Mouse (Mus musculus) kidney, postnatal 36 days (tissue): Measurements from ENCODE around the gene Surf4.

Experiments used
- DNase-seq, 2 experiments: peaks; one replicate each; pipeline ENCODE4 v3.0.0; 2021 to 2022; ENCODE audit warnings: mixed read lengths in 2 of 2

Surf4 gene

DNA sequence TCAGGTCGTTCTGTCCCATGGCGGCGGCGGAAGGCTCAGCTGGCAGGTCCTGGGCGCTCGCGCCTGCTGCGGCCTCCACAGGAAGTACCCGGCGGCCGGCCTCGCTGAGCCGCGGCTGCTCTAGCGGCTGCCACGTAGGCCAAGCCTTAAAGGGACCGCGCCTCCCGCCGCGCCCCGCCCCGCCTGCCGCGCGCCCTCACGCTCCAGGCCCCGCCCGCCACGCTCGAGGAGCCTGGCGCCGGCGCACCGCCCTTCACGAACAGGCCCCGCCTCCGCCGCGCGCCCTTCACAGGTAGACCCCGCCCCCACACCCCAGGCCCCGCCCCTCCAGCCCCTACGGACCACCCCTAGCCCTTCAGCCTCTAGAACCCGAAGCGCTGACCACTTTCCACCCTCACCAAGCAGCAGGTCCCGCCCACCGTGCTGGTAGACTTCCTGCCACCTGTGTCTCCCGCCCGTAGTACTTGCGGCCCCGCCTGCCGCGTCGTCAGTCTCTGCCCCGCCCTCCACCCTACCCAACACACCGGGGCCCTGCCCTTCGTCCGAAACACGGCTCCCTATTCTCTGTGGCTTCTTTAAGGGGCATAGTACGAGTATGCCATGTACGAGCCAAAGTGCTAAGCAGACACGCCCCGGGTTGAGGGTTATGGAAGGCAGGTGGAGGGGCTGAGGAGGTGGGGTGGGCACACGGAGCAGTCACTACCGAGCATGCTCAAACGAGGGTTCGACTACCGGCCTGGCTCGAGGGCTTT lies at the start of gene Surf4, which contains the start of gene Stkld1:
Gene Surf4, minus strand, starts transcription at position 625 of the 752 bp plus-strand sequence.
Gene Stkld1, plus strand, starts transcription at position 744 of the 752 bp plus-strand sequence.
- DNase-seq, result peak; percentile 97 to 98

DNA sequence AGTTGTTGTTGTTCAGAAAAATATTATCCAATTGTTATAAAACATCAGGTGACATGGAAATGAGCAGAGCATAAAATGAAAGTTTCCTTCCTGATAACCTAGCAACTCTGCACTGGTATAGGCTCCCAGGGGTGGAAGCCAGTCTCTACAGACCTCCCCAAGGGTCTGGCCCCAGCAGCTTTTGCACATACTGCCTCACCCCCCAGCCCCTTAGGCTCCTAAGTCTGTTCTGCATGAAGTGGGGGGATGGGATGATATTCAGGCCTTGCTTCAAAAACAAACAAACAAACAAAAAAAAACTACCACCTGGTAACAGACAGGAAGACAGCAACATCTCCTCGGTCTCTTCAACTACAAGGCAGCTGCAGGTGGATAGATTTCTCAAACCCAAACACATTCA lies 46.6 kb upstream of the Surf4 start:
- DNase-seq, result no peak

DNA sequence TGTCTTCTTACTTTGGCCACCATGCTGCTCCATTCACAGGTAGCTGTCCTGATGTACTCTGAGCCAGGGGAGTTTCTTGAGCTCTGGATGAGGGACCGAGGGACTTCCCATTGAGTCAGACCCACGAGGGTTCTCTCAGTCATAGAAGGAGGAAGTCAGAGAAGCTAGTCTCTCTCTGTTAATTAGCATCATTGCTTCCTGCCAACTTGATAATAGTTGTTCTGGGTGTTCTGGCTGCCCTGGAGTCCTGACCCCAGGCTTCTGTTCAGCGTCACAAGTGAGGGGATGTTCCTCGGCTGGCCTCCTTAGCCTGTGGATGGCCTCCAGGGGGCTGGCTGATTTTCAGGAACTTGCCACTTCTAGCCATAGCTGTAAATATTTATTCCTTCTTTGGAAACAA lies 40.2 kb upstream of the Surf4 start:
- DNase-seq, result no peak

DNA sequence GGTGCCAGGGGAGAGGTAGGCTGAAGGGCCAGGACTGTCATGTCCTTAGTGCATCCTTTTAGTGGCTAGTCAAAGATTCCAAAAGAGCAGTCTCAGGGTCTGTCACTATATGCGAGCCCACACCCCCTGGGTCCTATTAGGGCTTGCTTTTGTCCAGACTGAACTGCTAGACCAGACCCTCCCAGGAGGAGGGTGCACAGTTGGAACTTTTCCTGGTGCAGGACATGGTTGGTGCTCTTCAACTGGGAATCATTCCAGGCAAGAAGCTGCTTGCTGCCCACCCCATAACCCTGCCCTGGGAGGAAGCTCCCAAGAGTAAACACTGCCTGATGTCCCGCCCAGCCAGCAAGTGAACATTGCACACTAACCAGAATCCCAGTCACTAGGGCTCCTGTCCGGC lies 39.4 kb upstream of the Surf4 start, which contains the start of gene Adamts13:
Gene Adamts13, plus strand, starts transcription at position 301 of the 400 bp plus-strand sequence.
- no peak for DNase-seq

DNA sequence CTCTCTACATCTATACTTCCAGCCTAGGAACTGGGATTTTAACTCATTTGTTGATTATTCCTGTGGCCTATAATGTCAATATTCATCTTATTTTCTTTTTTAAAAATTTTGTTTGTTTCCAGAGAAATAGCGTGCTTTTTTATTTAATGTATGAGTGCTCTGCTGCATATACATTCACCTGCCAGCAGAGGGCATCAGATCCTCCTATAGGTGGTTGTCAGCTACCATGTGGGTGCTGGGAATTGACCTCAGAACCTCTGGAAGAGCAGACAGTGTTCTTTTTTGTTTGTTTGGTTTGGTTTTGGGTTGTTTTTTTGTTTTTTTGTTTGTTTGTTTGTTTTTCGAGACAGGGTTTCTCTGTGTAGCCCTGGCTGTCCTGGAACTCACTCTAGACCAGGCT lies 33.5 kb upstream of the Surf4 start:
- DNase-seq, result no peak

DNA sequence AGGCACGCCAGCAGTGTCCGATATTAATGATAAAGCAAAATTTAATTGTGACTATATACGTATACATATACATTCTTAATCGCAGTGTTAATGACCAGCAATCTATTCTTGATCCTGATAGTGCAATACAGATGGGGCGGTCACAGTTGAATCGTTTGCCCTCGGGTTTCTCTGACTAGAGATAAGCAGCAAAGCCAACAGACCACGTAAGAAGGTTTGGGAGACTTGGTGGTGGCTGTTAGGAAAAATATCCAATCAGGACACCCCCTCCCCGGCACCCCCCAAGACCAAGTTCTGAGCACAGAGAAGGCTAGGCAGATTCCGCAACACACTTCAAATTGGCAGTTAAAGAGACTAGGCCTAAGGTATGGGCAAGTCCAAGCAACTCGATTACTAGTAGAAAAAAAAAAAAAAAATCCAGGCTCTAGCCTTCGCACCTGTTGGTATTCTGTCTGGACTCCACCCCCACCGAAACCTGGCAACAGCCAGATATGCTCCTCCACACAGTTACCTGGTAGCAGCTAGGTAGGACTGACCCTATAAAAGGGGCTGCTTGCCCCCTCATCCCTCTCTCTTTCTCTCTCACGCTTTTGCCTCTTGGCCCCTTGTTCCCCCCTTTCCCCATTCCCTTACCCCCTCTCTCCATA lies 31.1 kb upstream of the Surf4 start:
- peak in 1 of 2 experiments; percentile 20 for DNase-seq

DNA sequence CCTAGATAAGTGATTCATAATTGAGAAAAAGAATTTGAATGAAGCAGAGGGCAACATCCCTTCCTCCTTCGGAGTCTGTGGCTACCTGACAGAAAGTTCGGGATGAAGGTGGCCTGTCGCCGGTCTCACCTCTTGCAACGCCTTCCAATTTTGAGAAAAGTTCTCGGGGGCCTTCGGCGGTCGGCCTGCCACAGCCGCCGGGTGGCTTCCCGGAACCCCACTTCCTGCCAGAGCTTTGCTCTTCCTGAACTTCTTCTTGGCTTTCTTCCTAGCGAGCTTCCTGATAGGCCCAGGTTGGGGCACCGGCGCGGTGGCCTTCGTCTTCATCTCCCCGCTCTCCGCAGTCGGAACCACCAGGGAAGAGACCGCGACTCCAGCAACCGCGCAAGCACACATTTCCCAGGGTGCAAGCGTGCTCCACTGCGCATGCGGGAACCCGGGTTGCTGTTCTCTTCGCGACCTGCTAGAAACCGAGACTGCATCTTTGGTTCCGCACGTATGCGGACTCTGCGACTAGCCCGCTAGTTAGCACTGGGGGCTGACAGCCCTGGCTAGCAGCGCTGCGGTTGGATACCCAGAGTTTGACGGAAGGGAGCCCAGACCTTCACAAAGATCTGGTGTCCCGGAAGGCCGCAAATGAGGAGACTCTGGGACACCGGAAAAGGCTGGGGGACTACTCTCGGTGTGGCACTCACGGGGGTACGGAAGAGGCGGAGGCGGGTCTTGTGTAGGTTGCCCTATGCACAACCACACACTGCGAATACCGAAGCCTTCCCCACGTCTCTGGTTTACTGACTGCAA lies 30.4 kb upstream of the Surf4 start, which contains the start of gene Rexo4:
Gene Rexo4, minus strand, starts transcription at position 464 of the 801 bp plus-strand sequence.
- DNase-seq, result peak; percentile 92 to 95

DNA sequence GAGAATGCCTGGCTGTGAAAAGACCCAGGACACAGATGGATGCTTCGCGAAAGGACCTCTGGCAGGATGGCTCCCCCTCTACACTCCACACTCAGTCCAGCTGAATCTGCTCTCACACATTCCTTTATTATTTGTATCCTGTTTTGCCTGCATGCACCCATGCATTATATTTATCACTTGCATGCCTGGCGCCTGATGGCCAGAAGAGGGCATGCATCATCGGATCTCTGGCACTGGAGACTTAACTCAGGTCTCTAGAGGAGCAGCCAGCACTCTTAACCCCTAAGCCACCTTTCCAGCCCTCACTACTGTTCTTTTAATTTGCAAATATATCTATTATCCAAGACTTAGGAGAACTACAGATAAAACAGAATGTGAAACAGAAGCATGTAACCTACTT lies 27.0 kb upstream of the Surf4 start:
- peak; percentile 42 to 53 for DNase-seq

DNA sequence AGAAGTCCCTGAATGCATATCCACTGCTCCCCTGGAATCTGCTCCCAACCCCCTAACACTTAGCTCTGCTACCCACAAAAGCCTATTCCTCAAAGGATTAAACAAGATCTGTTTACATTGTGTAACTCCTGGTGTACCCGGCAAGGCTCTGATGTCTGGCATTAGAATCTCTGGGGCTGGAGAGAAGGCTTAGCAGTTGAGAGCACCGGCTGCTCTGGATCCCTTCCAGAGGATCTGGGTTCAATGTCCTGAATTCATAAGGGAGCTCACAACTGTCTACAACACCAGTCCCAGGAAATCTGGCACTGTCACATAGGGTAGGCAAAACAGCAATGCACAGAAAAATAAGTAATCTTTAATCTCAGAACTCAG lies 23.7 kb upstream of the Surf4 start:
- DNase-seq, result peak; percentile 23 to 37

DNA sequence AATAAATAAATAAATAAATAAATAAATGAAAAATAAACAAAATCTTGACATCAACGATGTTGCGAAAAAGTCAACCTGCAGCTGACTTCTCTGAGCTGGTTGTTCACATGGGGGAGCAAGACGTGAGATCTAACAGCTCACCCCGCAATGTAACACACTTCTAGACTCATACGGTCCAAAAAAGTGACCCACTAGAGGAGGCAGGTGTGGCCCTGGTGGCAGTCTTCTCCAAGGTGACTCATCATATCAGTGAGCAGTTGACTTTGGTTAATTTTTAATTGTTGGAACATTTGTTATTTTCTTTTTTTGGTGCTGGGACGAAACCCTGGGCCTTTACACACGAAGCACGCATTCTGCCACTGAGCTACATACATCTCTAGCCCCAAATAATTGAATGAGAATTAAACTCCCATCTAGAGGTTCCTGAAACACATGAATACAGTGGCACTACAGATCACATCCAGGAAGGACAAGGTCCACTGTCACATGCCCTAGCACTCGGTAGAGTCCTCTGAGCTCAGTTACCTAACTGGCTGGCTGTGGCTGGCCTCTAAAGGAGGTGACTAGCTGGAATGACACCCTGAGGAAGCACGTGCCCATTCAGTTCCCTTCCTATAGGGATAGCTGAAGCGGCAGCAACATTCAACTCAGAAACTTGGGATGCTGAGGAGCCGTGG lies 23.2 kb upstream of the Surf4 start:
- peak; percentile 30 to 40 for DNase-seq

DNA sequence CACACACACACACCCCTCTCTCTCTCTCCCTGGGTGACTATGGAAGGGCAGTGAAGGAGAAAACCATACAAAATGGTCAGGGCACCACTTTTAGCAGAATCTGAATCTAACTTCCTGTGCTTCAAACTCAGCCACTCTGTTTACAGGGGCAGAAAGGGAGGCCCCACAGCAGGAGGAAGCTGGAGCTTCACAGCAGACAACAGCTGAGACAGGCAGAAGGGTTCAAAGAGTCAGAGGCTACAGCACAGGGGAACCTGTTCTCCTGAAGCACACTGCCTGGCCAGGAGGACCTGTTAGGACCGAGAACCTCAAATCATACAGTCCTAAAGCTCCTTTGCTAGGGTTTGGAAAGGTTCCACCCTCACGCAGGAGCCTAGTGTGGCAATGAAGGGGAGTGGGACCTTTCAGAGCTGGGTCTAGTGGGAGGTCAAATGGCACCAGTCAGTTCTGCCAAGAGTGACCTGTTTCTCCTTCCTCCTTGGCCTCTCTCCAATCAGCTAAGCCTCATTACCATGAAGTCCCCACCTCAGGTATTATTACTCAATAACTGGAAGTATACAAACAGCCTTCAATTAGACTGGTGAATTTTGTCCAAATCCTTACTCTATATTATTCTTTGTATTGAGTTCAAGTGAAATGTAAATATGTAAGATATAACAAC lies 21.1 kb upstream of the Surf4 start:
- no peak for DNase-seq

DNA sequence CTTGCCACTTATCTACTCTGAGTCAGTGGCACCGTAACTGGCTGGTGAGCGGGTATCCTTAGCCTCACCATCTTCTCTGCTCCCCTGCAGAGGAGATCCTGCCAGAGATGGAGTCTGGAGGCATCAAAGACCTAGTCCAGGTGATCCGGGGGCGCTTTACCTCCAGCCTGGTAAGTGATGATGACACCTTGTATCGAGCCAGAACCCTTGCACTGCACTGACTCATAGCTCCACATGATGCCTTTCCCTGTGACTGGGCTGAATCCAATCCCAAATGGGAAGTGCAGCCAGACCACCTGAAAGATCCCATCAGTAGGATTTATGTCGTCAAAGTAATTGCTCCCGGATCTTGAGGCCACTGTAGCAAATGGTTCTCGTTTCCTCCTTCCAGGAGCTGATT lies 19.1 kb upstream of the Surf4 start:
- DNase-seq, result no peak

DNA sequence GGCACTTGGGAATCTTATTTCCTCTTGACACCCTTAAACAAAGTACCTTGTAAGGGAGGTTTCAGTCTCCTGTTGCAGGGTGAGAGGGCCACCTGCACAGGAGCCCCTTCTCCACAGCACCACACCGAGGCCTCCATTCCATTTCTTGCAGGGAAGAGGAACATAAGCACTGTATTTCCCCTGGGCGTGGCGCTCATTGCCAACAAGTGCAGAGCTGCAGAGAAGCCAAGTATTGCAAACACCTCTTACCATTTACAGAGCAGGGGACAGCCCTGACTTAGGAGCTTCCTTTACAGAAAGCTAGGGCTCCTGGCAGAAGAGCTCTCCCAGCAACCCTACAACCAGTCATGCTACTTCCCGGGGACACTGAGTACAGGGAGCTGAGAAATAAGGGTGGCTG lies 18.5 kb upstream of the Surf4 start:
- no peak for DNase-seq

DNA sequence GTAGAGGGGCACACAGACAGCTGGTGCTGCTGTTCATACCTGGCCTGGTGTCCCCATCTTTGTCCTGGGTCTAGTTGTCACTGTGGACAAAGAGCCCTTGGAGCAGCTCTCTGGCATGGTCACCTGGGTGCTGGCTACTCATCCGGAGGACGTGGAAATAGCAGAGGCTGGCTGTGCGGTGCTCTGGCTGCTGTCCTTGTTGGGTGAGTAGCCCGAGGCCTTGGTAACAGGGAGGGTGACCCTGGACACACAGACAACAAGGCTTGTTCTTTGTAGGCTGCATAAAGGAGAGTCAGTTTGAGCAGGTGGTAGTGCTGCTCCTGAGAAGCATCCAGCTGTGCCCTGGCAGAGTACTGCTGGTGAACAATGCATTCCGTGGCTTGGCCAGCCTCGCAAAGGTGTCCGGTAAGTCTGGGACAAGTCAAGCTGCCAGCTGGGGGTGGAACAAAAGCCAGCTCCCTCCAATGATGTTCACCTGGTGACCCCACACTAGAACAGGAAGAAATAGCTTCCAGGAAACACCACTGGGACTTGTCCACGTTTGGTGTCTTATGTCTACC lies 17.7 kb upstream of the Surf4 start:
- DNase-seq, result no peak

DNA sequence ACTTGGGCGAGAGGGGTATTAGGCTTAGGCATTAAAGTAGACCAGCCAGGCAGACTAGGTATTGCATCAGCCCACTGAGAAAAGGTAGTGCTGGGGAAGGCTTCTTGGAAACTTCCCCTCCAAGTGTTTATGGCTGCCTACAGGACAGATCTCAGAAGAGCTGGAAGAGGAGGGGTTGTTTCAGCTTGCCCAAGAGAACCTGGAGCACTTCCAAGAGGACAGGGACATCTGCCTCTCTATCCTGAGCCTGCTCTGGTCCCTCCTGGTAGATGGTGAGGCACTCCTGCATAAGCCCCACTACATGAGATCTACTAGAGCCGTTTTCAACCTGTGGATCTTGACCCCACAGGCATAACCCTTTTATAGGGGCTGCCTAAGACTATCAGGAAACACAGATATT lies 16.7 kb upstream of the Surf4 start:
- no peak for DNase-seq

DNA sequence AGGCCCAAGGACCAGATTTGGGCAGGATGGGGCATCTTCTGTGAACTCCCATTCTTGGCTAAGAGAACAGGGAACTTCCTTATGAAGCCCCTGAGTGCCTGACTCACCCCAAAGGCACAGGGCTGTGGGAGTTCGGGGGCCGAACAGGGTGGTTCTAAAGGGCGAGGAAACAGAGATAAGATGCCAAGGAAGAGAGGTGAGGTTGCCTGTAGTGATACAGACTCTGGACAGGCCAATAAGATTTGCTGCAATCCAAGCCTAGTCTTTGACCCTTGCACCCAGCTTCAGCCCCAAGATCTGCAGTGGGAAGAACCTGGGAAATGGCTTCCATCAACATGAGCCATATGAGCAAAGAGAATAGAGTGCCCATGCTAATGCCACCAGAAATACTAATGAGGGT lies 9.5 kb upstream of the Surf4 start:
- DNase-seq, result no peak

DNA sequence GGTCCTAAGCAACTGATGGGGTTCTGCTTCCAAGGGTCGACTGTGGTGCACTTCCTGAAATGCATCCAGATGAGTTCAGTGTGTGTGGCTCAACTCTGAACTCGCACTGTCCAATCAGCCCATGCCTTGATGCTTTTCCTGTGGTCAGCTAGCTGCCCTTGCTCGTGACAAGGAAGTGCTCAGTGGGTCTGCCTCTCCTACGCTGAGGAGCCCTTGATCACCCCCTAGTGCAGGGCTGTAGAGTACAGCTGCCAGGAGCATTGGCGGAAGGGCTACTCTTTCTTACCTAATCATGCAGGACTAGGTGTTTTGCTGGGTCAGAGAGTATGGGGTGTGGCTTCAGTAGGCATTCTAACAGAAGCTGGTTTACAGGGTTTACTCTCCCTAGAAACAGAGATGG lies 7.8 kb upstream of the Surf4 start:
- DNase-seq, result peak; percentile 39 to 42

DNA sequence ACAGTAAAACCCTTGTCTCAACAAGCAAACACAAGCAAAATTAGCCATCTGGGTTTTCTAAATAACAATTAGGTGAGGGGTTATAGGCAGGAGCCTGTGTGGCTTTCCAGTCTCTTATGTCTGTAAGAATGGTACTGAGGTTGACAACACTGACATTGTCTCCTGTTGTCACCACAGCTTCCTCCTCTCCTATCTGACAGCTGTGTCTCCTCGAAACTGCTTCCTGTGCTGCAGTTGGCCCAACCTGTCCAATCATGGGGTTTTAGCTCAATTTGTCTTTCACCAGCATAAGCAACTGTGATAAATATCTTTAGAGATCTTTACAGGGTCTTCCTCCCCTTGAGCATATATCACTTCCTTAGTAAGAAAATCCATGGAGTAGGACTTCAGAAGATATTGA lies 2.7 kb upstream of the Surf4 start:
- no peak for DNase-seq

DNA sequence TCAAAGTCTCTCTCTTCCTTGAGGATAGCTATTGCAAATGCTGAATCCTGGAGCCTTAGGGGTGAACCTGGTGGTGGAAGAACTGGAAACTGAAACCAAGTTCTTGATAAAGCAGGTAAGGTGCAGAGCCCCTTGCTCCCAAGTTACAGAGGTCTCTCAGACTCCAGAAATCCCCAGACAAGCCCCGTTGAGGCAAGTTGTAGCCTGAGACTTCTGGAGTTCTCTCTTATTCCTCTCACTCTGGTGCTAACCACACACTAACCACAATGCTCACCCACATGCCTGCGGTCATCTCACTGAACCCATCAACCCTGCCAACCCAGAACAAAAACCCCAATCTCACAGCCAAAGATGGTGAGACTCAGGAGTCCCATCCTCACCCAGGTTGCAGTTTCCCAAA lies 1.6 kb upstream of the Surf4 start:
- no peak for DNase-seq

DNA sequence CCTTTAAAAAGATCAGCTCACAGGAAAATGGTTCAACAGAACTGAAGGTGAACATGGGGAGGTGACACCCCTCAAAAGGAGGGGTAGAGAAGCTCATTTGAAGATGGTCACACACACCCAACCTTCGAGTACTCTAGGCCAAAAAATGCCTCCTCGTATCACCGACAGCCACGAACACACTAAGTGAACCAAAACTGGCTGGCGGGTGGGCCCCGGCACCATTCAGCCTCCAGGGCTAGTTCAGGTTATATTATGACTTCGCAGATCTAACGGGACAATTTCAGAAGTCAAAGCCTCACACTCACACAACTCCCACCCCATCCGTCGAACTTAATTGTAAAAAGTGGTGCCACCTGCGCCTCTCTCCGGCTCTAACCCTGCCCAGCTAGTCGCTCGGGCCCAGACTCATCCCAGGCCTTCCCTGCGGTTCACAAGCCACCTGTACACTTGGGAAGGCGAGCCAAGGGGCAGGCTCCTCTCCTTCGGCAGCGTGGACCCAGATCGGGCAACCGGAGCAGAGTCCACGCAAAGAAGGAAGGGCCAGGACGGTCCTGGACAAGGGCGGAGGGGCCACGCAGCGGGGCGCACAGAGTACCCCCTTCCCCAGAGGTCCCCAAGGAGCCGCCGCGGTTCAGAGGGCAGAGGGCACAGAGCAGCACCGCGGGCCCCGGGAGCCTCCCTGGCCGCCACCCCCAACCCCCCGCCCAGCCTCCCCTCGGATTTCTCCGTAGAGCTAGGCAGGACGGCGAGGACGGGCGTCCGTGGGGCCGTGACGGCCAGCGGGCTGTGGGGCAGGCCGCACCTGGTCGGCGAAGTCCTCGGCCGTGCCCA lies 1.0 kb downstream of the Surf4 start:
- peak; percentile 66 to 74 for DNase-seq

DNA sequence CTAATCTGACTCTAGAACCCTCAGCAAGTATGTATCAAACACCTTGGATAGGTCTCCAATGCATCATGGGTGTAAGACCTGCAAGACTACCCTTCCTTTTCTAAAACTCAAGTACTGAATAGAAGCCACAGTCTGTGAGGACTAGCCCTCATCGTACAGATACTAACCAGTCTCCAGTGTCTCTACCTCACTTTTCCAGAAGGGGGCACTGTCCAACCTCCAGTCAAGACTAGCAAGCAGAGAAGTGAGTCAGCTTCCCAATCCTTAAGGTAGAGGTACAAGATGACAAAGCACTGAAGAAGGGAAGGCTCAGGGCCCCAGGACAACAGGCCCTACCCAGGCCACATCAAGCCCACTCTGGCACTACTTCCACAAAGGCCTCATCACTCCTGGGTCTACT lies 3.3 kb downstream of the Surf4 start:
- peak; percentile 78 to 79 for DNase-seq
